Mouse (Mus musculus) C2C12 (cell line): ENCODE measurements around the gene Gm29776. TPM values are rescaled to one million over a fixed set of nuclear protein-coding genes. Genes with fewer than 3 reads are reported as not detected.

ENCODE experiments used
- H3K27me3 ChIP-seq: one replicate; pipeline ENCODE4 v1.6.1; 2011; ENCODE audit not compliant: control insufficient read depth, insufficient read depth, insufficient read length
- H3K36me3 ChIP-seq: one replicate; pipeline ENCODE4 v1.6.1; 2011; ENCODE audit not compliant: control insufficient read depth, insufficient read depth
- H3K4me3 ChIP-seq: one replicate; pipeline ENCODE4 v1.5.1; 2011; ENCODE audit warnings: mild to moderate bottlenecking, control low read depth; ENCODE audit not compliant: poor library complexity, insufficient read depth, severe bottlenecking
- H3K79me2 ChIP-seq: one replicate; pipeline ENCODE4 v1.6.1; 2011; ENCODE audit not compliant: control insufficient read depth, insufficient read depth
- H3K79me3 ChIP-seq: one replicate; pipeline ENCODE4 v1.6.1; 2011; ENCODE audit warnings: low read depth, control low read depth
- H3ac ChIP-seq: one replicate; pipeline ENCODE3; 2011; ENCODE audit warnings: low read depth; ENCODE audit not compliant: control insufficient read depth, insufficient read length
- CEBPB ChIP-seq: IDR thresholded peaks from one replicate; pipeline ENCODE4 v1.6.1; 2011; ENCODE audit warnings: low read depth, mild to moderate bottlenecking, control low read depth, moderate library complexity
- CTCF ChIP-seq: IDR thresholded peaks from one replicate; pipeline ENCODE4 v1.5.1; 2011; ENCODE audit not compliant: control insufficient read depth, insufficient read depth, insufficient read length
- FOSL1 ChIP-seq: IDR thresholded peaks from one replicate; pipeline ENCODE4 v1.8.0; 2011; ENCODE audit warnings: mild to moderate bottlenecking, low read length; ENCODE audit not compliant: poor library complexity, insufficient read depth, severe bottlenecking
- MAX ChIP-seq: IDR thresholded peaks from one replicate; pipeline ENCODE4 v1.6.1; 2011; ENCODE audit warnings: mild to moderate bottlenecking, control low read depth
- MYOD1 ChIP-seq: IDR thresholded peaks from one replicate; pipeline ENCODE4 v1.6.1; 2011; ENCODE audit warnings: low read depth; ENCODE audit not compliant: control insufficient read depth, insufficient read length
- MYOG ChIP-seq: IDR thresholded peaks from one replicate; pipeline ENCODE4 v1.6.1; 2011; ENCODE audit not compliant: control insufficient read depth, insufficient read length; ENCODE audit errors: extremely low read depth
- USF1 ChIP-seq: IDR thresholded peaks from one replicate; pipeline ENCODE4 v1.6.1; 2011; ENCODE audit warnings: low read depth, mild to moderate bottlenecking, control low read depth, moderate library complexity
- polyA plus RNA-seq: library from polyadenylated mRNA; unstranded; fragments of >200 nt; fragmentation: generic; extraction: Trizol; gene quantifications from one replicate; pipeline ENCODE4 v1.2.1, GENCODE M21; 2012; ENCODE audit warnings: missing spikeins

Gene Gm29776
- polyA plus RNA-seq, 1 experiment = not detected

DNA sequence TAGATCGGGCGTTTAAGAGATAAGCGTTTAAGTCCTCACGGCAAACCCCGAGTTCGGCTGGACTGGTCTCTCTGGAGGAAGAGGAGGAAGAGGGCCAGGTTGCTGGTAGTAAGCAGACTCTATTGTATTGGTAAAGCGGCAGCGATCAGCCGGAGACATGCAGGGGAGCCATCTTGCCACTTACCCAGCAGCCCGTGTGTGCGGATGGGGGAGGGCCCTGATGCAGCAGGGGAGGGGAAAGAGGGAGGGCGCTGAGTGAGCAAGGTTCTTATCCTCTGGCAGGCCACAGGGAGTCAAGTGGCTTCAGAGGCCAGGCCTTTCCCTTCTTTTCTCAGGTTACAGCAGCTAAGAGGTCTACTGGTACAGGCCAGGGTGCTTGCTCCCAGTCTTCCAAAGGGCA lies 45.1 kb downstream of the Gm29776 start:
- Histone ChIP-seq H3K27me3 (no peaks in the 10 kb centered on the region), H3ac (peak overlapping the region; percentile 68), H3K79me3 (peaks cover 34% of the 10 kb centered on the region), H3K36me3 (peaks cover 66% of the 10 kb centered on the region), H3K4me3 (peak overlapping the region; percentile 79), H3K79me2 (peaks cover 50% of the 10 kb centered on the region)
- TF ChIP-seq MYOD1 (no peak), MAX (peak; percentile 49)

DNA sequence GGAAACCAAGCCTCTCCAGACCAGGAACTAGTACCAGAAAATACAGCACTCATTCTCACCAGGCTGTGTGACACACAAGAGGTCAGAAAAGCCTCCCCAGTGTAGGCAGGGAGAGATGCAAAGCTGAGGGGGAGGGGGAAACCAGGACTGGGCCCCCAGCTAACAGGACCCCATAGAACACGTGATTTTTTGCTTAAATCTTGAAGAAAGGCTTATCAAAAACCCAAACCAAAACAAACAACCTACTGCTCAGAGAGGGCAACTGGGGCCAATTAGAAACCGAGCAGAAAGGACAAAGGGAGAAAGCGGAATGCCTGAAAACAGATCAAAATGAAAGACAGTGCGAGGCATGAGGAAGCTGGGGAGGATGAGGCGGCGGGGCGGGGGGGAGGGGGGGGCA lies 45.8 kb downstream of the Gm29776 start:
- TF ChIP-seq MYOG = no peak
- TF ChIP-seq USF1 = no peak
- no peak for TF ChIP-seq CEBPB
- no peak for TF ChIP-seq MAX
- Histone ChIP-seq H3K4me3 (peak overlapping the region; percentile 79), H3K79me2 (peaks cover 56% of the 10 kb centered on the region), H3K27me3 (no peaks in the 10 kb centered on the region), H3ac (peak overlapping the region; percentile 41), H3K36me3 (peaks cover 67% of the 10 kb centered on the region), H3K79me3 (peaks cover 39% of the 10 kb centered on the region)

- Histone ChIP-seq H3K36me3 (peaks cover 70% of the 10 kb centered on the region), H3K79me2 (peaks cover 62% of the 10 kb centered on the region), H3K79me3 (peaks cover 39% of the 10 kb centered on the region), H3ac (no peak overlapping the region), H3K4me3 (no peak overlapping the region), H3K27me3 (no peaks in the 10 kb centered on the region)
- TF ChIP-seq FOSL1 = no peak
- TF ChIP-seq MYOD1 = no peak
- no peak for TF ChIP-seq CEBPB
- TF ChIP-seq USF1 = no peak
- no peak for TF ChIP-seq MYOG
- no peak for TF ChIP-seq CTCF
- TF ChIP-seq MAX = no peak
These were observed 47.1 kb downstream of the Gm29776 start for GRCm38 (mm10) chr14:54651556-54651955.

- Histone ChIP-seq H3K36me3 (peaks cover 72% of the 10 kb centered on the region), H3K79me3 (peaks cover 39% of the 10 kb centered on the region), H3K79me2 (peaks cover 62% of the 10 kb centered on the region), H3K4me3 (no peak overlapping the region), H3K27me3 (no peaks in the 10 kb centered on the region), H3ac (no peak overlapping the region)
- TF ChIP-seq MYOG (no peak), MAX (peak; percentile 42), CEBPB (no peak), FOSL1 (no peak), USF1 (no peak), MYOD1 (no peak), CTCF (peak; percentile 68)
These were observed 47.8 kb downstream of the Gm29776 start for GRCm38 (mm10) chr14:54650621-54651454.

- no peak overlapping the region for H3ac ChIP-seq
- TF ChIP-seq CEBPB (no peak), FOSL1 (no peak), MYOD1 (no peak), USF1 (no peak), CTCF (no peak), MAX (no peak), MYOG (no peak)
- H3K79me2 ChIP-seq = peaks cover 55% of the 10 kb centered on the region
These were observed 50.7 kb downstream of the Gm29776 start for GRCm38 (mm10) chr14:54647900-54648299.

DNA sequence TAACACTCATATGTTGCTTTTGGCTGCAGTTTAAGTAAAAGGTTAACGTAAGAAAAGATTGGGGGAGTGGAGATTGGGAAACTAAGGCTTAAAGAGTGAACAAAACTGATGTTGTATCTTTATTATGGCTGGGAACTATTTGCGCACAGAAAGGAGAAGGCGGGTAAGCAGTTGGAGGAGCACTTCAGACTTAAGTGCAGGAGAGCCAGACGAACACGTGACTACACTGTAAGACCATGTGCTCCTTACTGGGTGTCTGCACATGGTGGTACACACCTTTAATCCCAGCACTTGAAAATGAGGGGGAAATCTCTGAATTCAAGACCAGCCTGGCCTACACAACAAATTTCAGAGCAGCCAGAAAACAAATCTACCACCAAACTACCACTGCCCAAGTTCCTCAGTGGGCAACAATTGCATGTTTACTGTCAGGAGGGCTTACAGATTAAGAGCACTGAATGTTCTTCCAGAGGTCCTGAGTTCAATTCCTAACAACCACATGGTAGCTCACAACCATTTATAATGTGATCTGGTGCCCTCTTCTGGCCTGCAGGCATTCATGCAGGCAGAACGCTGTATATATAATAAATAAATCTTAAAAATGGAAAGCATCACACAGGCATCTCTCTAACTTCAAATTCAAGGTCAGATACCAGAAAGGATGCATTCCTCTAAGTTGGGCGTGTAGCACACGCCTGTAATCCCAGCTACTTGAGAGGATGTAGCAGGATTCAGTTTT lies 51.6 kb downstream of the Gm29776 start:
- H3K27me3 ChIP-seq = no peaks in the 10 kb centered on the region
- peaks cover 25% of the 10 kb centered on the region for H3K79me3 ChIP-seq
- H3K36me3 ChIP-seq = peaks cover 95% of the 10 kb centered on the region
- H3ac ChIP-seq = no peak overlapping the region
- H3K4me3 ChIP-seq = no peak overlapping the region
- peaks cover 47% of the 10 kb centered on the region for H3K79me2 ChIP-seq
- TF ChIP-seq CEBPB (no peak), USF1 (no peak), CTCF (no peak)

More at GRCm38 (mm10) chr14:54647900-54648299, 50.7 kb downstream of the Gm29776 start:
- Histone ChIP-seq H3K79me3 (peaks cover 33% of the 10 kb centered on the region), H3K36me3 (peaks cover 90% of the 10 kb centered on the region), H3K27me3 (no peaks in the 10 kb centered on the region), H3K4me3 (no peak overlapping the region)
